Mouse (Mus musculus) kidney, postnatal 0 days (tissue): Measurements from ENCODE around the gene Sp2. TPM values are rescaled to one million over a fixed set of nuclear protein-coding genes. Genes with fewer than 3 reads are reported as not detected.

Source experiments
- ATAC-seq: fragments of 200-750 bp; cut with Nextera tagmentation; replicated peaks from 2 replicates; pipeline ENCODE4 v1.8.0; 2017; ENCODE audit warnings: low read depth, moderate number of reproducible peaks, moderate TSS enrichment, moderate library complexity; ENCODE audit not compliant: low FRiP score
- DNase-seq: peaks from one replicate; pipeline ENCODE4 v3.0.0-alpha.2; 2016; ENCODE audit warnings: low spot score
- H3K27ac ChIP-seq: fragments of 300-500 bp; sonication (generic); 2 replicates; pipeline ENCODE4 v1.5.1; 2014; ENCODE audit warnings: mild to moderate bottlenecking
- H3K27me3 ChIP-seq: fragments of 300-500 bp; sonication (generic); 2 replicates; pipeline ENCODE4 v1.6.1; 2014; ENCODE audit warnings: low read length, mixed read lengths; ENCODE audit not compliant: insufficient read depth
- H3K36me3 ChIP-seq: fragments of 300-500 bp; sonication (generic); 2 replicates; pipeline ENCODE4 v1.6.1; 2014; ENCODE audit warnings: low read length, mixed read lengths; ENCODE audit not compliant: insufficient read depth
- H3K4me1 ChIP-seq: fragments of 300-500 bp; sonication (generic); replicated peaks from 2 replicates; pipeline ENCODE4 v1.6.1; 2014; ENCODE audit warnings: antibody characterized with exemption, low read length, mixed read lengths; ENCODE audit not compliant: insufficient read depth
- H3K4me2 ChIP-seq: fragments of 300-500 bp; sonication (generic); 2 replicates; pipeline ENCODE4 v1.6.1; 2014; ENCODE audit warnings: mild to moderate bottlenecking, low read length, moderate library complexity, mixed read lengths
- H3K4me3 ChIP-seq: fragments of 300-500 bp; sonication (generic); replicated peaks from 2 replicates; pipeline ENCODE4 v1.5.1; 2014; ENCODE audit warnings: low read depth, low read length
- H3K9ac ChIP-seq: fragments of 300-500 bp; sonication (generic); 2 replicates; pipeline ENCODE4 v1.6.1; 2014; ENCODE audit warnings: low read depth, low read length
- H3K9me3 ChIP-seq: fragments of 300-500 bp; sonication (generic); replicated peaks from 2 replicates; pipeline ENCODE4 v1.6.1; 2016; ENCODE audit warnings: low read length, inconsistent platforms, mixed read lengths
- CTCF ChIP-seq: IDR thresholded peaks from 2 replicates; pipeline ENCODE4 v1.5.1; 2016; ENCODE audit warnings: antibody characterized with exemption, low read depth, mild to moderate bottlenecking, moderate library complexity
- WGBS: fragments of 180-500 bp; shearing (Covaris S2); extraction: QIAGEN DNeasy Blood & Tissue Kit; methylation state at CpG from one replicate; pipeline ENCODE4 v1.1.7; 2014; 5-methylcytosine and 5-hydroxymethylcytosine counted together
- polyA plus RNA-seq: library from polyadenylated mRNA; unstranded; fragments of >200 nt; fragmentation: Nextera tagmentation; extraction: Ambion mirVana; gene quantifications from 2 replicates; pipeline ENCODE4 v1.2.1, GENCODE M21; 2015

Gene Sp2
- polyA plus RNA-seq, 1 experiment from 2014 or later = 16.3 TPM

- no peak for TF ChIP-seq CTCF
- H3K9me3 ChIP-seq = no peaks in the 10 kb centered on the region
- H3K4me3 ChIP-seq = no peak overlapping the region
- H3K27ac ChIP-seq = peak overlapping the region; percentile 77
- no peak overlapping the region for H3K9ac ChIP-seq
- no peak overlapping the region for H3K4me2 ChIP-seq
- no peaks in the 10 kb centered on the region for H3K36me3 ChIP-seq
- no peaks in the 10 kb centered on the region for H3K4me1 ChIP-seq
- 66% methylated on average over 6 of the region's 6 CpGs for WGBS
- no peaks in the 10 kb centered on the region for H3K27me3 ChIP-seq
- DNase-seq (no peak), ATAC-seq (no peak)
These were observed 44.3 kb downstream of the Sp2 start for GRCm38 (mm10) chr11:96938426-96938800.

GRCm38 (mm10) chr11:96937549-96938425, 45.0 kb downstream of the Sp2 start:
- ATAC-seq (peak; percentile 83), DNase-seq (peak; percentile 77)
- 33% methylated on average over 10 of the region's 10 CpGs for WGBS

GRCm38 (mm10) chr11:96935872-96936650, 46.7 kb downstream of the Sp2 start:
- no peaks in the 10 kb centered on the region for H3K36me3 ChIP-seq
- no peaks in the 10 kb centered on the region for H3K9me3 ChIP-seq
- DNase-seq (no peak), ATAC-seq (no peak)
- WGBS = 71% methylated on average over 9 of the region's 9 CpGs
- no peak overlapping the region for H3K9ac ChIP-seq
- no peak for TF ChIP-seq CTCF
- no peaks in the 10 kb centered on the region for H3K27me3 ChIP-seq
- H3K4me2 ChIP-seq = no peak overlapping the region
- H3K4me3 ChIP-seq = no peak overlapping the region
- peak overlapping the region; percentile 32; the same call in 1 of the 2 replicates for H3K27ac ChIP-seq
- H3K4me1 ChIP-seq = 0 out of 2 replicates have a peak, but pooled peaks cover 8% of the 10 kb centered on the region

More at GRCm38 (mm10) chr11:96937549-96938425, 45.0 kb downstream of the Sp2 start:
- Histone ChIP-seq H3K4me2 (no peak overlapping the region), H3K27ac (peak overlapping the region; percentile 77), H3K4me1 (0 out of 2 replicates have a peak, but pooled peaks cover 4% of the 10 kb centered on the region), H3K27me3 (no peaks in the 10 kb centered on the region), H3K9ac (no peak overlapping the region), H3K4me3 (no peak overlapping the region), H3K36me3 (no peaks in the 10 kb centered on the region), H3K9me3 (no peaks in the 10 kb centered on the region)
- peak; percentile 81 for TF ChIP-seq CTCF

- no peak for TF ChIP-seq CTCF
- Histone ChIP-seq H3K27ac (peak overlapping the region; percentile 32; the same call in 1 of the 2 replicates), H3K4me2 (peak overlapping the region; percentile 38; the same call in 1 of the 2 replicates), H3K4me3 (no peak overlapping the region), H3K36me3 (no peaks in the 10 kb centered on the region), H3K9ac (no peak overlapping the region), H3K4me1 (0 out of 2 replicates have a peak, but pooled peaks cover 8% of the 10 kb centered on the region), H3K27me3 (no peaks in the 10 kb centered on the region), H3K9me3 (no peaks in the 10 kb centered on the region)
- ATAC-seq (peak; percentile 83), DNase-seq (peak; percentile 95)
- 25% methylated on average over 12 of the region's 12 CpGs for WGBS
These were observed 47.8 kb downstream of the Sp2 start for GRCm38 (mm10) chr11:96934921-96935356.

- Histone ChIP-seq H3K9me3 (no peaks in the 10 kb centered on the region), H3K4me3 (no peak overlapping the region), H3K36me3 (no peaks in the 10 kb centered on the region), H3K4me2 (no peak overlapping the region), H3K9ac (no peak overlapping the region), H3K4me1 (0 out of 2 replicates have a peak, but pooled peaks cover 10% of the 10 kb centered on the region), H3K27ac (peak overlapping the region; percentile 15; the same call in 1 of the 2 replicates), H3K27me3 (no peaks in the 10 kb centered on the region)
- ATAC-seq (no peak), DNase-seq (no peak)
- no peak for TF ChIP-seq CTCF
- WGBS = 72% methylated on average over 13 of the region's 13 CpGs
These were observed 49.0 kb downstream of the Sp2 start for GRCm38 (mm10) chr11:96933562-96934276.
